Comparison of ENCODE assay signal across 8 mouse cellular contexts in genomic region chr12:86188161-86188560, GRCm38 (mm10). TPM values are rescaled to one million over a fixed set of nuclear protein-coding genes. Genes with fewer than 3 reads are reported as not detected.
DNase-seq lines count a peak whose midpoint lies in the region; ATAC-seq and TF ChIP-seq lines count a peak whose summit lies in the region.

No protein-coding gene starts in this region.

- no peak overlapping the region for H3K27ac ChIP-seq in kidney, embryonic 14.5 days (ENCODE audit: low read depth, low read length)
- no peak overlapping the region for H3K27ac ChIP-seq in forebrain, embryonic 14.5 days (ENCODE audit: low read depth, low read length)

- H3K9ac ChIP-seq in kidney, embryonic 14.5 days (ENCODE audit: low read depth, low read length): no peak overlapping the region
- H3K9ac ChIP-seq in forebrain, embryonic 14.5 days (ENCODE audit: low read length): no peak overlapping the region

- no peaks in the 10 kb centered on the region for H3K27me3 ChIP-seq in kidney, embryonic 14.5 days (ENCODE audit: control insufficient read depth, insufficient read depth, low read length)
- H3K27me3 ChIP-seq in E14TG2a.4 (ENCODE audit: insufficient read depth, low read length): peaks cover 11% of the 10 kb centered on the region
- no peaks in the 10 kb centered on the region for H3K27me3 ChIP-seq in forebrain, embryonic 14.5 days (replicated peaks; ENCODE audit: control insufficient read depth, insufficient read depth, low read length)

- no peak overlapping the region for H3K4me3 ChIP-seq in kidney, embryonic 14.5 days (ENCODE audit: low read length)
- no peak overlapping the region for H3K4me3 ChIP-seq in E14TG2a.4 (replicated peaks; ENCODE audit: low read length)
- H3K4me3 ChIP-seq in forebrain, embryonic 14.5 days (ENCODE audit: low read depth, low read length): no peak overlapping the region

- H3K4me1 ChIP-seq in kidney, embryonic 14.5 days (ENCODE audit: control insufficient read depth, insufficient read depth, low read length): no peaks in the 10 kb centered on the region
- H3K4me1 ChIP-seq in E14TG2a.4 (replicated peaks; ENCODE audit: low read depth, low read length): peaks cover 36% of the 10 kb centered on the region
- H3K4me1 ChIP-seq in forebrain, embryonic 14.5 days (ENCODE audit: control insufficient read depth, insufficient read depth, low read length): peaks cover 6% of the 10 kb centered on the region; the same call in 1 of the 2 replicates

- peak; percentile 22 for DNase-seq in CD4-positive, CD25-positive, alpha-beta regulatory T cell, adult 2 months (ENCODE audit: low read depth, low spot score)
- DNase-seq in kidney, postnatal 36 days: peak; percentile 2 to 44
- peak; percentile 60 for DNase-seq in forebrain, embryonic 14.5 days (ENCODE audit: low spot score)
- DNase-seq in thymus, postnatal 4 days: peak; percentile 64
- no peak for DNase-seq in right cerebral cortex, adult 2 months (ENCODE audit: low spot score in 2 of 2)

- H3K9me3 ChIP-seq in kidney, embryonic 14.5 days (ENCODE audit: control insufficient read depth, low read length): no peaks in the 10 kb centered on the region
- H3K9me3 ChIP-seq in E14TG2a.4 (ENCODE audit: low read length): no peaks in the 10 kb centered on the region
- no peaks in the 10 kb centered on the region for H3K9me3 ChIP-seq in forebrain, embryonic 14.5 days (replicated peaks; ENCODE audit: control insufficient read depth, low read length)

- no peaks in the 10 kb centered on the region for H3K36me3 ChIP-seq in kidney, embryonic 14.5 days (ENCODE audit: control insufficient read depth, insufficient read depth, low read length)
- no peaks in the 10 kb centered on the region for H3K36me3 ChIP-seq in E14TG2a.4 (ENCODE audit: insufficient read depth, low read length)
- H3K36me3 ChIP-seq in forebrain, embryonic 14.5 days (ENCODE audit: control insufficient read depth, insufficient read depth, low read length): no peaks in the 10 kb centered on the region

- H3K4me2 ChIP-seq in kidney, embryonic 14.5 days (replicated peaks; ENCODE audit: low read depth, low read length): no peak overlapping the region
- no peak overlapping the region for H3K4me2 ChIP-seq in forebrain, embryonic 14.5 days (ENCODE audit: low read length)

- WGBS in kidney, embryonic 14.5 days: 57% methylated on average over 5 of the region's 5 CpGs
- 43% methylated on average over 5 of the region's 5 CpGs for WGBS in forebrain, embryonic 14.5 days

- TF ChIP-seq CTCF in E14TG2a.4 (conservative IDR thresholded peaks at IDR 0.05; ENCODE audit: low read length): peak; percentile 68

- ATAC-seq in CD4-positive, CD25-positive, alpha-beta regulatory T cell, adult 4 months: no peak
- no peak for ATAC-seq in kidney, embryonic 14.5 days (ENCODE audit: low FRiP score, low TSS enrichment)
- ATAC-seq in forebrain, embryonic 14.5 days: 0 out of 2 replicates have a peak, but pooled peaks have one; percentile 40

RNA-seq across cellular contexts. Expression of gene Gpatch2l, which starts 53.5 kb away (rescaled TPM):
- polyA plus RNA-seq in CD4-positive, CD25-positive, alpha-beta regulatory T cell, adult 4 months (2017; shearing (Covaris generic)): 10 to 100 TPM; 22.5 to 35.4 TPM
- 6.5 and 14.9 TPM in 2 replicates for polyA plus RNA-seq in kidney, embryonic 14.5 days (2014; fragmentation: Nextera tagmentation; extraction: Ambion mirVana)
- 23.5 and 27.4 TPM in 2 replicates for polyA plus RNA-seq in forebrain, embryonic 14.5 days (2014; fragmentation: Nextera tagmentation; extraction: Ambion mirVana)

Comparison
In these comparisons a context has a peak if more than half of its experiments do, and no peak if none do; other contexts are left out.
1. DNase-seq: peak in CD4-positive, CD25-positive, alpha-beta regulatory T cell, adult 2 months (single experiment), kidney, postnatal 36 days (2 of 2), forebrain, embryonic 14.5 days (single experiment) and thymus, postnatal 4 days (single experiment); none in right cerebral cortex, adult 2 months (0 of 2).